In genomic region chr17:75251094-75251493, GRCm38 (mm10) we compare ENCODE assay signal across 11 mouse cellular contexts.
"Had no signal": no experiment of that assay in that cellular context is flagged by ENCODE, and none has a peak within 500 bp of the region (broad histone marks: within the 10 kb centered on the region; RNA-seq: fewer than 3 reads in every experiment).

No protein-coding gene starts in this region.

- DNase-seq: kidney, postnatal 10 days; left cerebral cortex, postnatal 4 days; lung, postnatal 14 days; right cerebral cortex, postnatal 14 days; thymus, adult 2 months; thymus, postnatal 25 days had no signal

- H3K36me3 ChIP-seq: midbrain, embryonic 10.5 days; midbrain, embryonic 15.5 days; stomach, embryonic 15.5 days had no signal

- H3K4me1 ChIP-seq: midbrain, embryonic 10.5 days; midbrain, embryonic 15.5 days; stomach, embryonic 15.5 days had no signal

- H3K4me3 ChIP-seq: limb, embryonic 13.5 days; midbrain, embryonic 10.5 days; midbrain, embryonic 15.5 days; stomach, embryonic 15.5 days had no signal

- H3K9ac ChIP-seq: limb, embryonic 13.5 days; liver, embryonic 14.5 days; midbrain, embryonic 15.5 days; stomach, embryonic 15.5 days had no signal

- H3K27me3 ChIP-seq: limb, embryonic 13.5 days; midbrain, embryonic 15.5 days; stomach, embryonic 15.5 days had no signal

- H3K27ac ChIP-seq: limb, embryonic 13.5 days; liver, embryonic 14.5 days; midbrain, embryonic 10.5 days; midbrain, embryonic 15.5 days; stomach, embryonic 15.5 days had no signal
